Mouse (Mus musculus) hindbrain, embryonic 12.5 days (tissue): ENCODE measurements around the gene Cabin1. TPM values are rescaled to one million over a fixed set of nuclear protein-coding genes. Genes with fewer than 3 reads are reported as not detected.

Experiments used
- ATAC-seq: fragments of 200-750 bp; cut with Nextera tagmentation; 2 replicates; pipeline ENCODE4 v1.8.0; 2017; ENCODE audit warnings: moderate TSS enrichment; ENCODE audit not compliant: low FRiP score
- H3K27ac ChIP-seq: fragments of 300-500 bp; sonication (generic); 2 replicates; pipeline ENCODE4 v1.5.1; 2016; ENCODE audit warnings: mild to moderate bottlenecking
- H3K27me3 ChIP-seq: fragments of 300-500 bp; sonication (generic); 2 replicates; pipeline ENCODE4 v1.6.1; 2016; ENCODE audit warnings: mild to moderate bottlenecking
- H3K36me3 ChIP-seq: fragments of 300-500 bp; sonication (generic); 2 replicates; pipeline ENCODE4 v1.6.1; 2016; ENCODE audit warnings: mild to moderate bottlenecking
- H3K4me1 ChIP-seq: fragments of 300-500 bp; sonication (generic); 2 replicates; pipeline ENCODE4 v1.6.1; 2016
- H3K4me2 ChIP-seq: fragments of 300-500 bp; sonication (generic); replicated peaks from 2 replicates; pipeline ENCODE4 v1.6.1; 2016; ENCODE audit warnings: mild to moderate bottlenecking
- H3K4me3 ChIP-seq: fragments of 300-500 bp; sonication (generic); 2 replicates; pipeline ENCODE4 v1.5.1; 2016; ENCODE audit warnings: mild to moderate bottlenecking
- H3K9ac ChIP-seq: fragments of 300-500 bp; sonication (generic); 2 replicates; pipeline ENCODE4 v1.6.1; 2016; ENCODE audit warnings: mild to moderate bottlenecking, moderate library complexity
- H3K9me3 ChIP-seq: fragments of 300-500 bp; sonication (generic); replicated peaks from 2 replicates; pipeline ENCODE4 v1.6.1; 2016; ENCODE audit warnings: mild to moderate bottlenecking
- WGBS: fragments of 180-500 bp; shearing (Covaris S2); methylation state at CpG from one replicate; pipeline ENCODE4 v1.1.7; 2016; 5-methylcytosine and 5-hydroxymethylcytosine counted together
- polyA plus RNA-seq: library from polyadenylated mRNA; unstranded; fragments of >200 nt; fragmentation: Nextera tagmentation; extraction: Ambion mirVana; gene quantifications from 2 replicates; pipeline ENCODE4 v1.2.1, GENCODE M21; 2016

Gene Cabin1
- polyA plus RNA-seq, 1 experiment from 2014 or later = 44.1 TPM

GRCm38 (mm10) chr10:75650306-75650902, 113.7 kb downstream of the Cabin1 start:
- Histone ChIP-seq H3K4me1 (no peaks in the 10 kb centered on the region), H3K27me3 (no peaks in the 10 kb centered on the region), H3K27ac (no peak overlapping the region), H3K9ac (no peak overlapping the region), H3K4me3 (no peak overlapping the region), H3K36me3 (peaks cover 98% of the 10 kb centered on the region), H3K9me3 (no peaks in the 10 kb centered on the region), H3K4me2 (no peak overlapping the region)
- no peak for ATAC-seq
- WGBS = 92% methylated on average over 6 of the region's 6 CpGs

GRCm38 (mm10) chr10:75649406-75649995, 114.6 kb downstream of the Cabin1 start:
- H3K36me3 ChIP-seq = peaks cover 91% of the 10 kb centered on the region
- H3K4me2 ChIP-seq = no peak overlapping the region
- peaks cover under 1% of the 10 kb centered on the region for H3K4me1 ChIP-seq
- no peak for ATAC-seq
- no peak overlapping the region for H3K4me3 ChIP-seq
- no peak overlapping the region for H3K9ac ChIP-seq
- 94% methylated on average over 4 of the region's 4 CpGs for WGBS
- H3K27me3 ChIP-seq = no peaks in the 10 kb centered on the region
- no peak overlapping the region for H3K27ac ChIP-seq
- no peaks in the 10 kb centered on the region for H3K9me3 ChIP-seq

- Histone ChIP-seq H3K9ac (no peak overlapping the region), H3K27ac (no peak overlapping the region), H3K9me3 (no peaks in the 10 kb centered on the region), H3K27me3 (no peaks in the 10 kb centered on the region), H3K36me3 (peaks cover 86% of the 10 kb centered on the region), H3K4me3 (no peak overlapping the region), H3K4me1 (peaks cover 6% of the 10 kb centered on the region), H3K4me2 (no peak overlapping the region)
- no peak for ATAC-seq
- WGBS = 92% methylated on average over 7 of the region's 7 CpGs
Measured at GRCm38 (mm10) chr10:75649001-75649400, 115.1 kb downstream of the Cabin1 start.

- H3K9me3 ChIP-seq = no peaks in the 10 kb centered on the region
- no peak overlapping the region for H3K27ac ChIP-seq
- WGBS = 96% methylated on average over 6 of the region's 6 CpGs
- H3K4me2 ChIP-seq = no peak overlapping the region
- H3K36me3 ChIP-seq = peaks cover 76% of the 10 kb centered on the region
- no peak overlapping the region for H3K9ac ChIP-seq
- no peaks in the 10 kb centered on the region for H3K27me3 ChIP-seq
- no peak for ATAC-seq
- H3K4me3 ChIP-seq = no peak overlapping the region
- H3K4me1 ChIP-seq = peaks cover 14% of the 10 kb centered on the region
Measured at GRCm38 (mm10) chr10:75648091-75648490, 116.0 kb downstream of the Cabin1 start.

- no peak overlapping the region for H3K27ac ChIP-seq
- no peak for ATAC-seq
- 86% methylated on average over 3 of the region's 3 CpGs for WGBS
- no peak overlapping the region for H3K4me3 ChIP-seq
- H3K27me3 ChIP-seq = no peaks in the 10 kb centered on the region
- no peaks in the 10 kb centered on the region for H3K9me3 ChIP-seq
- no peak overlapping the region for H3K9ac ChIP-seq
- no peak overlapping the region for H3K4me2 ChIP-seq
- peaks cover 17% of the 10 kb centered on the region for H3K4me1 ChIP-seq
- H3K36me3 ChIP-seq = peaks cover 69% of the 10 kb centered on the region
Measured at GRCm38 (mm10) chr10:75647362-75647761, 116.8 kb downstream of the Cabin1 start.

GRCm38 (mm10) chr10:75646406-75646805, 117.7 kb downstream of the Cabin1 start:
- ATAC-seq = no peak
- WGBS = 91% methylated on average over 6 of the region's 6 CpGs
- peaks cover 60% of the 10 kb centered on the region for H3K36me3 ChIP-seq

GRCm38 (mm10) chr10:75645616-75646015, 118.5 kb downstream of the Cabin1 start:
- WGBS = 94% methylated on average over 8 of the region's 8 CpGs
- H3K4me2 ChIP-seq = no peak overlapping the region
- peaks cover 52% of the 10 kb centered on the region for H3K36me3 ChIP-seq
- H3K4me3 ChIP-seq = no peak overlapping the region
- H3K9me3 ChIP-seq = no peaks in the 10 kb centered on the region
- ATAC-seq = no peak
- no peak overlapping the region for H3K27ac ChIP-seq
- no peaks in the 10 kb centered on the region for H3K27me3 ChIP-seq
- H3K9ac ChIP-seq = no peak overlapping the region
- peaks cover 17% of the 10 kb centered on the region for H3K4me1 ChIP-seq

More at GRCm38 (mm10) chr10:75646406-75646805, 117.7 kb downstream of the Cabin1 start:
- Histone ChIP-seq H3K27ac (no peak overlapping the region), H3K9me3 (no peaks in the 10 kb centered on the region), H3K4me3 (no peak overlapping the region), H3K4me1 (peaks cover 17% of the 10 kb centered on the region), H3K4me2 (no peak overlapping the region), H3K9ac (no peak overlapping the region), H3K27me3 (no peaks in the 10 kb centered on the region)

- ATAC-seq = peak; percentile 69
- H3K4me2 ChIP-seq = peak within 1 kb of the TSS; percentile 32
- H3K4me3 ChIP-seq = no peak within 1 kb of the TSS
- no peaks in the 10 kb centered on the region for H3K9me3 ChIP-seq
- no peaks in the 10 kb centered on the region for H3K27me3 ChIP-seq
- 4% methylated on average over 11 of the region's 11 CpGs for WGBS
- H3K27ac ChIP-seq = peak within 1 kb of the TSS; percentile 31; the same call in 1 of the 2 replicates
- H3K4me1 ChIP-seq = peaks cover 17% of the 10 kb centered on the region
- peaks cover 34% of the 10 kb centered on the region for H3K36me3 ChIP-seq
- 0 out of 2 replicates have a peak within 1 kb of the TSS, but pooled peaks have one; percentile 14 for H3K9ac ChIP-seq
Measured at GRCm38 (mm10) chr10:75643741-75644343, 120.3 kb downstream of the Cabin1 start, which contains the start of gene Susd2. Gene Susd2 (minus strand): TSS chr10:75644008.

- Histone ChIP-seq H3K36me3 (peaks cover 26% of the 10 kb centered on the region), H3K9me3 (no peaks in the 10 kb centered on the region), H3K27me3 (no peaks in the 10 kb centered on the region), H3K9ac (no peak overlapping the region), H3K27ac (no peak overlapping the region), H3K4me2 (no peak overlapping the region), H3K4me3 (no peak overlapping the region), H3K4me1 (peaks cover 17% of the 10 kb centered on the region)
- 83% methylated on average over 2 of the region's 2 CpGs for WGBS
- no peak for ATAC-seq
Measured at GRCm38 (mm10) chr10:75642891-75643290, 121.2 kb downstream of the Cabin1 start.

- 81% methylated on average over 9 of the region's 9 CpGs for WGBS
- ATAC-seq = no peak
Measured at GRCm38 (mm10) chr10:75642436-75642835, 121.7 kb downstream of the Cabin1 start.

GRCm38 (mm10) chr10:75641721-75642222, 122.4 kb downstream of the Cabin1 start:
- 92% methylated on average over 7 of the region's 7 CpGs for WGBS
- Histone ChIP-seq H3K36me3 (peaks cover 15% of the 10 kb centered on the region), H3K9ac (no peak overlapping the region), H3K4me2 (no peak overlapping the region), H3K4me3 (no peak overlapping the region), H3K27me3 (no peaks in the 10 kb centered on the region), H3K9me3 (no peaks in the 10 kb centered on the region), H3K27ac (no peak overlapping the region), H3K4me1 (peaks cover 17% of the 10 kb centered on the region)
- no peak for ATAC-seq

More at GRCm38 (mm10) chr10:75642436-75642835, 121.7 kb downstream of the Cabin1 start:
- Histone ChIP-seq H3K27ac (no peak overlapping the region), H3K36me3 (peaks cover 21% of the 10 kb centered on the region), H3K4me1 (peaks cover 17% of the 10 kb centered on the region), H3K9me3 (no peaks in the 10 kb centered on the region), H3K9ac (no peak overlapping the region), H3K4me3 (no peak overlapping the region), H3K27me3 (no peaks in the 10 kb centered on the region), H3K4me2 (no peak overlapping the region)

- Histone ChIP-seq H3K4me3 (no peak overlapping the region), H3K36me3 (no peaks in the 10 kb centered on the region), H3K27ac (no peak overlapping the region), H3K4me1 (no peaks in the 10 kb centered on the region), H3K4me2 (no peak overlapping the region), H3K9me3 (no peaks in the 10 kb centered on the region), H3K9ac (no peak overlapping the region), H3K27me3 (no peaks in the 10 kb centered on the region)
- WGBS = 87% methylated on average over 11 of the region's 11 CpGs
- no peak for ATAC-seq
Measured at GRCm38 (mm10) chr10:75637711-75638110, 126.4 kb downstream of the Cabin1 start.
